ENCODE assay signal across 8 mouse cellular contexts in the genomic region with DNA sequence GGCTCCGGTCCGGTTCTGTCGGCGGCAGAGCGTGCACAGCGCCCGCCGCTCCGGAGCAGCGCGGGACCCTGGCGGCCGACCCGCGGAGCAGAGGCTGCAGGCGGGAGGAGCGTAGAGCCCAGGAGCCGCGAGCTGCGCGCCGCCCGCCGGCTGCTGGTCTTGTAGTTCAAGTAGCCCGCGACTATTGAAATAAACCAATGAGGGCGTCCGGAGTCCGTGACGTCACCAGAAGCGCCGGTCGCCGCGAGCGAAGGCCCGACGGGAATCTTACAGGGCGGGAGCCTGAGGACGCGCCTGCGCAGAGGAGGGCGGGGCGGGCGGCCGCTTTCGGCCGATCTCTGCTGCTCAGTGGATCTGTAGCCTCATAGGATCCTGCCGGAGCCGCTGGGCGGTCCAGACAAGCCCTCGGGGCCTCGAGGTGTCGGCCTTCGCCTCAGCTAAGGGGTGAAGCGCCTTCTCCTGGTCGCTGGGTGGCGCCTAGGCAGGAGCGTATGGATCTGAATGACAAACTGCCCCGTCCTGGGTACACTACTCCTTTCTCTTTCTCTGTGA. TPM values are rescaled to one million over a fixed set of nuclear protein-coding genes. Genes with fewer than 3 reads are reported as not detected.
A peak's percentile ranks its signal among the peaks of the same experiment; 100 is the strongest.
DNase-seq lines count a peak whose midpoint lies in the region; ATAC-seq and TF ChIP-seq lines count a peak whose summit lies in the region.

Gene Ccna2 (minus strand): TSS at position 324 of the 552 bp plus-strand sequence.

- under 1% methylated on average over 59 of the region's 60 CpGs for WGBS in forebrain, embryonic 13.5 days
- WGBS in large intestine, adult 2 months, result under 1% methylated on average over 60 of the region's 60 CpGs
- 2% methylated on average over 51 of the region's 60 CpGs for whole genome bisulfite sequencing in liver, postnatal 0 days (ENCODE audit: insufficient replicate concordance)
- WGBS in neural tube, embryonic 14.5 days, result under 1% methylated on average over 59 of the region's 60 CpGs

- H3K9ac ChIP-seq in ES-Bruce4 (ENCODE audit: low read depth, poor library complexity, severe bottlenecking), result peak within 1 kb of the TSS; percentile 95
- H3K9ac ChIP-seq in forebrain, embryonic 13.5 days, result peak within 1 kb of the TSS; percentile 79
- peak within 1 kb of the TSS; percentile 95 for H3K9ac ChIP-seq in liver, postnatal 0 days (replicated peaks)
- peak within 1 kb of the TSS; percentile 60 for H3K9ac ChIP-seq in neural tube, embryonic 14.5 days (replicated peaks; ENCODE audit: low read depth, low read length)

- peak within 1 kb of the TSS; percentile 97 for H3K4me3 ChIP-seq in ES-Bruce4 (ENCODE audit: low read depth, low read length)
- H3K4me3 ChIP-seq in forebrain, embryonic 13.5 days, result peak within 1 kb of the TSS; percentile 85
- H3K4me3 ChIP-seq in liver, postnatal 0 days (ENCODE audit: low read depth, low read length), result peak within 1 kb of the TSS; percentile 99
- peak within 1 kb of the TSS; percentile 67 for H3K4me3 ChIP-seq in neural tube, embryonic 14.5 days (ENCODE audit: low read depth, low read length)

- intact Hi-C loops in heart, postnatal 10 days (cut with DNase I), result loop anchor here (2.0 kb wide), 1 partner anchor 19 kb away; the partner anchor contains the start of gene Exosc9

- peaks cover 36% of the 10 kb centered on the region for H3K36me3 ChIP-seq in ES-Bruce4 (ENCODE audit: control insufficient read depth, insufficient read depth, low read length, poor library complexity, severe bottlenecking)
- H3K36me3 ChIP-seq in forebrain, embryonic 13.5 days (ENCODE audit: poor library complexity, severe bottlenecking), result peaks cover 35% of the 10 kb centered on the region
- H3K36me3 ChIP-seq in liver, postnatal 0 days (replicated peaks; ENCODE audit: insufficient read depth, low read length), result peaks cover 36% of the 10 kb centered on the region
- H3K36me3 ChIP-seq in neural tube, embryonic 14.5 days (ENCODE audit: control insufficient read depth, insufficient read depth, low read length), result peaks cover 13% of the 10 kb centered on the region

- 0 out of 2 replicates have a peak, but pooled peaks have one; percentile 17 for TF ChIP-seq EP300 in ES-Bruce4 (IDR thresholded peaks at IDR 0.05; ENCODE audit: insufficient read depth, low read depth, low read length)
- TF ChIP-seq EP300 in liver, postnatal 0 days (IDR thresholded peaks at IDR 0.05; ENCODE audit: low read depth), result no peak

- peak within 1 kb of the TSS; percentile 88 for H3K4me2 ChIP-seq in forebrain, embryonic 13.5 days
- H3K4me2 ChIP-seq in liver, postnatal 0 days (ENCODE audit: low read depth, low read length), result peak within 1 kb of the TSS; percentile 96
- H3K4me2 ChIP-seq in neural tube, embryonic 14.5 days (ENCODE audit: low read depth, low read length), result peak within 1 kb of the TSS; percentile 100

- DNase-seq in heart, postnatal 10 days, result peak; percentile 99
- DNase-seq in large intestine, adult 2 months (ENCODE audit: low read depth, low spot score), result peak; percentile 76
- peak; percentile 99 for DNase-seq in liver, postnatal 0 days
- DNase-seq in testis, postnatal 10 days (ENCODE audit: low spot score), result peak; percentile 98

- H3K27me3 ChIP-seq in ES-Bruce4 (ENCODE audit: control insufficient read depth, insufficient read depth, low read length, poor library complexity, severe bottlenecking), result no peaks in the 10 kb centered on the region
- no peaks in the 10 kb centered on the region for H3K27me3 ChIP-seq in forebrain, embryonic 13.5 days
- no peaks in the 10 kb centered on the region for H3K27me3 ChIP-seq in liver, postnatal 0 days (ENCODE audit: insufficient read depth, low read length)
- H3K27me3 ChIP-seq in neural tube, embryonic 14.5 days (ENCODE audit: control insufficient read depth, insufficient read depth, low read length), result no peaks in the 10 kb centered on the region

- peak; percentile 99 for ATAC-seq in cerebellum, adult (ENCODE audit: insufficient number of reproducible peaks, low FRiP score, low TSS enrichment)
- ATAC-seq in forebrain, embryonic 13.5 days, result peak; percentile 100
- peak; percentile 98 for ATAC-seq in liver, postnatal 0 days
- peak; percentile 100 for ATAC-seq in neural tube, embryonic 14.5 days (ENCODE audit: low read depth)

- H3K9me3 ChIP-seq in ES-Bruce4 (replicated peaks; ENCODE audit: control insufficient read depth, insufficient read depth, low read length, poor library complexity, severe bottlenecking), result no peaks in the 10 kb centered on the region
- H3K9me3 ChIP-seq in forebrain, embryonic 13.5 days (replicated peaks), result no peaks in the 10 kb centered on the region
- H3K9me3 ChIP-seq in liver, postnatal 0 days (ENCODE audit: low read length), result no peaks in the 10 kb centered on the region
- no peaks in the 10 kb centered on the region for H3K9me3 ChIP-seq in neural tube, embryonic 14.5 days (ENCODE audit: control insufficient read depth, low read length)

- TF ChIP-seq CTCF in ES-Bruce4 (IDR thresholded peaks at IDR 0.05; ENCODE audit: low read depth, low read length), result peak; percentile 58
- peak; percentile 87 for TF ChIP-seq CTCF in liver, postnatal 0 days (IDR thresholded peaks at IDR 0.05; ENCODE audit: low read depth)

- TF ChIP-seq POLR2A in ES-Bruce4 (IDR thresholded peaks at IDR 0.05; ENCODE audit: insufficient read depth, low read length), result peak; percentile 64

- H3K27ac ChIP-seq in ES-Bruce4 (ENCODE audit: insufficient read depth, low read length), result peak within 1 kb of the TSS; percentile 37; the same call in 1 of the 2 replicates
- H3K27ac ChIP-seq in forebrain, embryonic 13.5 days, result peak within 1 kb of the TSS; percentile 87
- H3K27ac ChIP-seq in liver, postnatal 0 days (ENCODE audit: low read depth), result peak within 1 kb of the TSS; percentile 81
- peak within 1 kb of the TSS; percentile 85 for H3K27ac ChIP-seq in neural tube, embryonic 14.5 days (ENCODE audit: low read depth, low read length)

- no peaks in the 10 kb centered on the region for H3K4me1 ChIP-seq in ES-Bruce4 (ENCODE audit: control insufficient read depth, insufficient read depth, low read length)
- H3K4me1 ChIP-seq in forebrain, embryonic 13.5 days, result peaks cover 30% of the 10 kb centered on the region
- no peaks in the 10 kb centered on the region for H3K4me1 ChIP-seq in liver, postnatal 0 days (ENCODE audit: insufficient read depth)
- H3K4me1 ChIP-seq in neural tube, embryonic 14.5 days (ENCODE audit: control insufficient read depth, insufficient read depth, low read length), result peaks cover 6% of the 10 kb centered on the region; the same call in 1 of the 2 replicates

RNA-seq across cellular contexts. Expression of gene Ccna2, which starts in this region (rescaled TPM):
- polyA plus RNA-seq in ES-Bruce4 (2011; ENCODE audit: insufficient read depth, insufficient read length, low read depth, missing spikeins), result 237 and 266 TPM in 2 replicates
- polyA plus RNA-seq in forebrain, embryonic 13.5 days (2015; fragmentation: Nextera tagmentation; extraction: Ambion mirVana), result 182 and 187 TPM in 2 replicates
- total RNA-seq in heart, postnatal 10 days (2021), result 10 to 100 TPM; 29.5 to 31.1 TPM
- 44.1 and 60.0 TPM in 2 replicates for polyA plus RNA-seq in large intestine, adult 2 months (2012; rRNA removed)
- 93.0 and 96.3 TPM in 2 replicates for polyA plus RNA-seq in liver, postnatal 0 days (2015; fragmentation: Nextera tagmentation; extraction: Ambion mirVana)
- 15.2 and 21.5 TPM in 2 replicates for polyA plus RNA-seq in neural tube, embryonic 14.5 days (2014; fragmentation: Nextera tagmentation; extraction: Ambion mirVana)

Comparison
In these comparisons a context has a peak if more than half of its experiments do, and no peak if none do; other contexts are left out.
1. Peak in every context shown above with its lines: DNase-seq, ATAC-seq, H3K4me3 ChIP-seq and H3K27ac ChIP-seq.
2. H3K27ac ChIP-seq: peak in every context shown above with its lines; median percentile 87 in forebrain, embryonic 13.5 days; 85 in neural tube, embryonic 14.5 days; 81 in liver, postnatal 0 days; 37 in ES-Bruce4.